Mouse (Mus musculus): ENCODE measurements at regions not wholly inside any gene's neighbourhood (a gene's known extent, or its start where the extent isn't known, plus 50 kb on each side); places are given as distances from the start of the nearest gene placed in this dataset.

DNA sequence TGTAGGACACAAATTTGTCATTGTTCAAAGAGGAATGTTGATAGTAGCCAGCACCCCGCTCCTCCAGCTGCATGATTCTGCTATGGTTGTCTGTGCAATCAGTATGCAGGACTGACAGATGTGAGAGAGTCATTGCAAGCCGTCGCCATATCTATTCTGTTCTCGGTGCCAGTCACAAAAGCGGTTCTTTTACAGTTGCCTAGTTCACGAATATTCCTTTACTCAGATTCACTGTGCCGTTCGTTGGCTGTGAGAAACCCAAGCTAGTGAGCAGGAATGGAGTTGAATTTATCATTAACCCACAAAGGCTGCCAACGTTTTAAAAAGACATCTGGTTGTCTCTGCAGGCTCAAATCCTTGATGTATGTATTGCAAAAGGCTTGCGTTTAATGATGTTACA is 206.9 kb downstream of the Rchy1 start:
- TF ChIP-seq CTCF (IDR thresholded peaks at IDR 0.05; ENCODE audit: low read depth) (no peak), EP300 (IDR thresholded peaks at IDR 0.05; ENCODE audit: low read depth) (no peak)
